Mouse (Mus musculus): ENCODE results near the gene Pald1. TPM values are rescaled to one million over a fixed set of nuclear protein-coding genes. Genes with fewer than 3 reads are reported as not detected.

Gene Pald1
- polyA plus RNA-seq, 1 experiment: 6.8 TPM

- WGBS: 81% methylated on average over 7 of the region's 7 CpGs
- no peak for TF ChIP-seq POLR2A (IDR thresholded peaks at IDR 0.05; ENCODE audit: control insufficient read depth, extremely low read depth, insufficient read depth, low read length, poor library complexity)
- no peak for TF ChIP-seq CTCF (IDR thresholded peaks at IDR 0.05; ENCODE audit: borderline replicate concordance, control insufficient read depth, extremely low read depth, insufficient read depth, low read length, poor library complexity)
- Histone ChIP-seq H3K36me3 (ENCODE audit: control insufficient read depth, insufficient read depth, low read length) (no peaks in the 10 kb centered on the region), H3K27me3 (ENCODE audit: control insufficient read depth, insufficient read depth, low read length) (no peaks in the 10 kb centered on the region), H3K4me1 (replicated peaks; ENCODE audit: control insufficient read depth, insufficient read depth, low read length) (peaks cover 7% of the 10 kb centered on the region), H3K4me3 (ENCODE audit: control insufficient read depth, insufficient read depth, low read length) (no peak overlapping the region), H3K27ac (ENCODE audit: control insufficient read depth, insufficient read depth, low read length) (no peak overlapping the region)
- DNase-seq: no peak
Measured at GRCm38 (mm10) chr10:61312754-61313153, 70.6 kb downstream of the Pald1 start.

- no peaks in the 10 kb centered on the region for H3K36me3 ChIP-seq (ENCODE audit: control insufficient read depth, insufficient read depth, low read length)
- H3K4me3 ChIP-seq (ENCODE audit: control insufficient read depth, insufficient read depth, low read length): no peak overlapping the region
- no peak for DNase-seq
- H3K27me3 ChIP-seq (ENCODE audit: control insufficient read depth, insufficient read depth, low read length): no peaks in the 10 kb centered on the region
- TF ChIP-seq POLR2A (IDR thresholded peaks at IDR 0.05; ENCODE audit: control insufficient read depth, extremely low read depth, insufficient read depth, low read length, poor library complexity) (no peak), CTCF (IDR thresholded peaks at IDR 0.05; ENCODE audit: borderline replicate concordance, control insufficient read depth, extremely low read depth, insufficient read depth, low read length, poor library complexity) (no peak)
- peaks cover 7% of the 10 kb centered on the region for H3K4me1 ChIP-seq (replicated peaks; ENCODE audit: control insufficient read depth, insufficient read depth, low read length)
- no peak overlapping the region for H3K27ac ChIP-seq (ENCODE audit: control insufficient read depth, insufficient read depth, low read length)
- 96% methylated on average over 6 of the region's 6 CpGs for WGBS
Measured at GRCm38 (mm10) chr10:61312159-61312558, 71.2 kb downstream of the Pald1 start.

GRCm38 (mm10) chr10:61308706-61309320 lies 74.5 kb downstream of the Pald1 start:
- Histone ChIP-seq H3K27ac (ENCODE audit: control insufficient read depth, insufficient read depth, low read length) (no peak overlapping the region), H3K27me3 (ENCODE audit: control insufficient read depth, insufficient read depth, low read length) (no peaks in the 10 kb centered on the region), H3K4me3 (ENCODE audit: control insufficient read depth, insufficient read depth, low read length) (no peak overlapping the region), H3K36me3 (ENCODE audit: control insufficient read depth, insufficient read depth, low read length) (no peaks in the 10 kb centered on the region), H3K4me1 (replicated peaks; ENCODE audit: control insufficient read depth, insufficient read depth, low read length) (peaks cover 18% of the 10 kb centered on the region)
- no peak for TF ChIP-seq CTCF (IDR thresholded peaks at IDR 0.05; ENCODE audit: borderline replicate concordance, control insufficient read depth, extremely low read depth, insufficient read depth, low read length, poor library complexity)
- TF ChIP-seq POLR2A (IDR thresholded peaks at IDR 0.05; ENCODE audit: control insufficient read depth, extremely low read depth, insufficient read depth, low read length, poor library complexity): no peak
- DNase-seq: no peak
- 77% methylated on average over 12 of the region's 12 CpGs for WGBS

DNA sequence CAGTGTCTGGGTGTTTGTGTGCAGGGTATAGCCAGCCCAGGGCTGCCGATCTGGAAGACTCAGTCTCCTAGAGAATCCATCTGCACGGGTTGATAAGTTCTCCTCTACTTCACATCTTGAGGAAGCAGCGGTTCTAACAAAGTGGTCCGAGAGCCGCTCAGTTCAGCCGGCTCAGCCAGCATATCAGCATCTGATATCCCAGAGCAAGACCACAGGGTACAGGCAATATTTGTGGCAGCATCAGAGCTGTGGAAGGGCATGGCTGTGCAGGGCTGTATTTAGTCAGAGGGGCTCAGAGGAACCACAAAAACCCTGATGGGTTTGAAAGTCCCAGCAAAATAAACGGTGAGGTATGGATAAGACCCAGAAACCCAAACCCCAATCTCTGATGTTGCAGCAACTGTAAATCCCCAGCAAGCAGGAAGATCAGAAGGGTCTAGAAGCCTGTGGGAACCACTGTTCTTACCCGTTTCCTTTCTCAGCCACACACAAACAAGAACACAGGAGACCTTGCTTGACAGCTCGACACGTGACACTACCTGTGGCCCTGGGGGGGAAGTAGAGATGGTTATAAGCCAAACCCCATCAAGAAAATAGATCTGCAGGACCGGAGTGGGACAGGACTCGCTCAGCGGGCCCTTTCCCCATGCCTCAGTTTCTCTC lies 77.3 kb downstream of the Pald1 start:
- H3K4me1 ChIP-seq (replicated peaks; ENCODE audit: control insufficient read depth, insufficient read depth, low read length): peaks cover 18% of the 10 kb centered on the region
- H3K36me3 ChIP-seq (ENCODE audit: control insufficient read depth, insufficient read depth, low read length): no peaks in the 10 kb centered on the region
- TF ChIP-seq POLR2A (IDR thresholded peaks at IDR 0.05; ENCODE audit: control insufficient read depth, extremely low read depth, insufficient read depth, low read length, poor library complexity) (no peak), CTCF (IDR thresholded peaks at IDR 0.05; ENCODE audit: borderline replicate concordance, control insufficient read depth, extremely low read depth, insufficient read depth, low read length, poor library complexity) (no peak)
- 7% methylated on average over 13 of the region's 13 CpGs for WGBS
- H3K27ac ChIP-seq (ENCODE audit: control insufficient read depth, insufficient read depth, low read length): peak overlapping the region; percentile 27; the same call in 1 of the 2 replicates
- peak; percentile 53 for DNase-seq
- no peaks in the 10 kb centered on the region for H3K27me3 ChIP-seq (ENCODE audit: control insufficient read depth, insufficient read depth, low read length)
- H3K4me3 ChIP-seq (ENCODE audit: control insufficient read depth, insufficient read depth, low read length): no peak overlapping the region

- H3K4me3 ChIP-seq (ENCODE audit: control insufficient read depth, insufficient read depth, low read length): no peak overlapping the region
- WGBS: 99% methylated on average over 6 of the region's 6 CpGs
- H3K27ac ChIP-seq (ENCODE audit: control insufficient read depth, insufficient read depth, low read length): no peak overlapping the region
- no peak for TF ChIP-seq POLR2A (IDR thresholded peaks at IDR 0.05; ENCODE audit: control insufficient read depth, extremely low read depth, insufficient read depth, low read length, poor library complexity)
- no peak for TF ChIP-seq CTCF (IDR thresholded peaks at IDR 0.05; ENCODE audit: borderline replicate concordance, control insufficient read depth, extremely low read depth, insufficient read depth, low read length, poor library complexity)
- H3K27me3 ChIP-seq (ENCODE audit: control insufficient read depth, insufficient read depth, low read length): no peaks in the 10 kb centered on the region
- peaks cover 18% of the 10 kb centered on the region for H3K4me1 ChIP-seq (replicated peaks; ENCODE audit: control insufficient read depth, insufficient read depth, low read length)
- DNase-seq: no peak
- H3K36me3 ChIP-seq (ENCODE audit: control insufficient read depth, insufficient read depth, low read length): no peaks in the 10 kb centered on the region
Measured at GRCm38 (mm10) chr10:61304046-61304445, 79.3 kb downstream of the Pald1 start.

GRCm38 (mm10) chr10:61300996-61301395 lies 82.3 kb downstream of the Pald1 start:
- Histone ChIP-seq H3K27ac (ENCODE audit: control insufficient read depth, insufficient read depth, low read length) (no peak overlapping the region), H3K4me1 (replicated peaks; ENCODE audit: control insufficient read depth, insufficient read depth, low read length) (peaks cover 22% of the 10 kb centered on the region), H3K36me3 (ENCODE audit: control insufficient read depth, insufficient read depth, low read length) (no peaks in the 10 kb centered on the region), H3K27me3 (ENCODE audit: control insufficient read depth, insufficient read depth, low read length) (no peaks in the 10 kb centered on the region), H3K4me3 (ENCODE audit: control insufficient read depth, insufficient read depth, low read length) (no peak overlapping the region)
- DNase-seq: peak; percentile 5
- WGBS: 7% methylated on average over 3 of the region's 3 CpGs
- TF ChIP-seq POLR2A (IDR thresholded peaks at IDR 0.05; ENCODE audit: control insufficient read depth, extremely low read depth, insufficient read depth, low read length, poor library complexity): no peak
- no peak for TF ChIP-seq CTCF (IDR thresholded peaks at IDR 0.05; ENCODE audit: borderline replicate concordance, control insufficient read depth, extremely low read depth, insufficient read depth, low read length, poor library complexity)

Measured in thymus, adult 2 months (tissue).